Mouse (Mus musculus) gastrocnemius, postnatal 10 days (tissue): Measurements from ENCODE around the gene Icam4. TPM values are rescaled to one million over a fixed set of nuclear protein-coding genes. Genes with fewer than 3 reads are reported as not detected.

Experiments
- DNase-seq: peaks from one replicate; pipeline ENCODE4 v3.0.0; 2021; ENCODE audit warnings: mixed read lengths
- total RNA-seq, 2 experiments: library from RNA; stranded (reverse); gene quantifications; 2 replicates each; pipeline ENCODE4 v1.2.3; 2021

Gene Icam4
- total RNA-seq, 2 experiments from 2014 or later = 0.70 TPM; not detected in 1

GRCm38 (mm10) chr9:21011846-21012312 lies 17.3 kb upstream of the Icam4 start:
- DNase-seq = no peak

DNA sequence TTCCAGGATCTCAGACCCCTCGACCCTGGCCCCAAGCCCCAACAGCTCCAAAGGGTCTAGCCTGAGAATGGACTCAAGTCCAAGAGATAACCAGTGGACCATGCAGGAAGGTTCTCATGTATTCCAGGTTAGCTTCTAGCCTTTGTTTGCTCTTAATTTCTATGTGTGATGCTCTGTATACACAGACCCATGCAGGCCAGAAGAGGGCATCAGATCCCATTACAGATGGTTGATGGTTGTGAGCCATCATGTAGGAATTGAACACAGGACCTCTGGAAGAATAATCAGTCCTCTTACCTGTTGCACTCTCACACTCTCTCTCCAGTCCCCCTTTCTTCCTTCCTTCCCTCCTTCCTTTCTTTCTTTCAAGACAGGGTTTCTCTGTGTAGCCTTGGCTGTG lies 16.8 kb upstream of the Icam4 start:
- DNase-seq = no peak

GRCm38 (mm10) chr9:21014691-21015570 lies 14.2 kb upstream of the Icam4 start:
- DNase-seq = no peak

DNA sequence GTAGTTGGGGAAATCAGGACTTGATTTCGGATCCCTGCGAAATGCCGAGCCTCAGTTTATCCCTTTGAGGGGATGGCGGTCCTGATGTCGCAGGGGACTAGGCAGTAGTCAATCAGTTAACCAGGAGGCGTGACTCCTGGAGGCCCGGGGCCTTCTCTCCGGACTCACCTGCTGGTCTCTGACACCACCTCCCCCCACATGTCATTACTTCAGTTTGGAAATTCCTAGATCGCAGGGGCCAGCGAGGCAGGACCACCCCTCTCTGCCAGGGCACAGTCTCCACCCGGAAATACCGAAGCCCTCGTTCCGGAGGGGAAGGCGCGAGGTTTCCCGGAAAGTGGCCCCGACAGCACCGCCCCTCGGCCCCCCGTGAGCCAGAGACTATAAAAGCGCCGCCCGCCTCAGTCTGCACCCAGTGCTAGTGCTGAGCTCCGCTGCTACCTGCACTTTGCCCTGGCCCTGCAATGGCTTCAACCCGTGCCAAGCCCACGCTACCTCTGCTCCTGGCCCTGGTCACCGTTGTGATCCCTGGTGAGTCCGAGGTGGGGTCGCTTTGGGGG lies 13.5 kb upstream of the Icam4 start, which contains the start of gene Icam1:
Gene Icam1, plus strand, starts transcription at position 415 of the 560 bp plus-strand sequence.
- DNase-seq = peak; percentile 63

DNA sequence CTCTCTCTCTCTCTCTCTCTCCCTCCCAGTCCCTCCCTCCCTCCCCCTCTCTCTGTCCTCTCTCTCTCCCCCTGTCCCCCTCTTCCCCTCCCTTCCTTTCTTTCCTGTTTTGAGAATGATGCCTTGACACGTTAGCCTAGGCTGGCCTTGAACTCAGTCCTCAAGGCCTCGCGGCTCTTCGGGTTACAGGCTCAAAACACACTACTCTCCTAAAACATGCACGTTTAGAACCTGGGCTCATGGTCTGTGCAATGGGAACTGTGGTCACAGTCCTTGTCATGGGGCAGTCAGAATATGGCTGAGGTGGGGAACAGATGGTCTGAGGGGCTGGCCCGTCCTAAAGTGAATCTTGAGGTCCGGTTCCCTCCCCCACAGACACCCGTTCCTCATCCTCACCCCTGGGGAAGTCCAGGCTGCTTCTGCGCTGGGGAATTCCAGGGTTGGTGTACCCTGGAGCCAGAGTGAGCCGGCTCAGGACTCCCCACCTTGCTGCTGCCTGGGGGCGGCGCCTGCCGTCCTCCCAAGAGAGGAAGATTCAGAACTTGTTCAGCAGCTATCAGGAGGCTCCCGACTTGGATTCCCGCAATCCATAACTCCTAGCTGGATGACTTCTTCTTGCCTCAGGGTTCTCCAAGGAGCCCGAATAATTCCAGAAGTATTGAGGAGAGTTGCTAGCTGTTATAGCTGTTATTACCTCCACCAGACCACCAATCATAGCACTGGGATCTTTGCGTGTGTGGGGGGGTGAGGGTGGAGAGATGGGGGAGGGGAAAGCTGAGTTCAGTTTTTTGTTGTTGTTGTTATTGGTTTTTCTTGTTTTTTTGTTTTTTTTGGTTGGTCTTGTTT lies 12.6 kb upstream of the Icam4 start:
- no peak for DNase-seq

GRCm38 (mm10) chr9:21017177-21017575 lies 12.0 kb upstream of the Icam4 start:
- DNase-seq = no peak

DNA sequence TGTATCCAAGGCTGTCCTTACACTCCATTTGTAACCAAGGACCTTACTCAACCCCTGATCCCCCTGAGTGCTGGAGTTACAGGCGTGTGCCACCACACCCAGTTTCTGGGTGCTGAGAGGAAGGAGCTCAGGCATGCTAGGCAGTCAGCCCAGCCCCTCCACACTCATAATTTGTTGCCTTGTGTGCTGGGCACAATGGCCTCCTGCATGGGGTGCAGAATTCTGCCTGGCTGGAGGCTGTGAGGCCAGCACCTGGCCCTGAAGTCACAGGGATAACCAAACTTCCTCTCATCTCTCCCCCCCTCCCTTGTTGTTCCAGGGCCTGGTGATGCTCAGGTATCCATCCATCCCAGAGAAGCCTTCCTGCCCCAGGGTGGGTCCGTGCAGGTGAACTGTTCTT lies 10.6 kb upstream of the Icam4 start:
- no peak for DNase-seq

DNA sequence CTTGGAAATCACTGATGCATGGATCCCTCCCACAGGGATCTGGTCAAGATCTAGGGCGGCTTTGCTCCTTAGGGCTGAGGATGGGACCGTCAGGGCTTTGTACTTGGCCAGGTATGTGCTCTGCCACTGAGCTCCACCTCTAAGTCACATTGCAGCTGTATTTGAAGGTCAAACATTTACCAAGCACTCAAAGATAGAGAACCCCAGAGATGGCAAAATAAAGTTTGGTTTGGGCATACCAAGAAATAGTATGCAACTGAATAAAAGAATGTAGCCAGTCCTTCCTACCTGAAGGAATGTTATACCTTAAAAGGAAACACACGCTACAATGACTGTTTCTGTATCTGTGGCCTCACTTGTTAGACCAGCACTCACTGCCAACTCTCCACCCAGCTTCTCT lies 7.8 kb upstream of the Icam4 start:
- no peak for DNase-seq

GRCm38 (mm10) chr9:21022288-21022687 lies 6.9 kb upstream of the Icam4 start:
- no peak for DNase-seq

GRCm38 (mm10) chr9:21022726-21023125 lies 6.4 kb upstream of the Icam4 start:
- DNase-seq = no peak

DNA sequence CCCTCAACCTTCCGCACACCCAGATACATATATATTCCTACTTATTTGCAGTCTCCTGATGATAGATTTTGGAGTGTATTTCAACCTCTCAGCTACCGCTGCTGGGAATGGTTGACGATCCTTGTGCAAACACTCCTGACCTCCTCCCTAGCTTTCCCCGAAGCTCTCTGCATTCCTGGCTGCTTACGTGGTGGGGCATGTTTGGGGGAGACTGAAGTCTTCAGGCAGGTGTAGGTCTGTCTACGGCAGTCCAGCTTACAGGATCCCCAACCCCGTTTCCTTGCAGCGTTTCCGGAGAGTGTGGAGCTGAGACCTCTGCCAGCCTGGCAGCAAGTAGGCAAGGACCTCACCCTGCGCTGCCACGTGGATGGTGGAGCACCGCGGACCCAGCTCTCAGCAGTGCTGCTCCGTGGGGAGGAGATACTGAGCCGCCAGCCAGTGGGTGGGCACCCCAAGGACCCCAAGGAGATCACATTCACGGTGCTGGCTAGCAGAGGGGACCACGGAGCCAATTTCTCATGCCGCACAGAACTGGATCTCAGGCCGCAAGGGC lies 3.8 kb upstream of the Icam4 start:
- DNase-seq = no peak

DNA sequence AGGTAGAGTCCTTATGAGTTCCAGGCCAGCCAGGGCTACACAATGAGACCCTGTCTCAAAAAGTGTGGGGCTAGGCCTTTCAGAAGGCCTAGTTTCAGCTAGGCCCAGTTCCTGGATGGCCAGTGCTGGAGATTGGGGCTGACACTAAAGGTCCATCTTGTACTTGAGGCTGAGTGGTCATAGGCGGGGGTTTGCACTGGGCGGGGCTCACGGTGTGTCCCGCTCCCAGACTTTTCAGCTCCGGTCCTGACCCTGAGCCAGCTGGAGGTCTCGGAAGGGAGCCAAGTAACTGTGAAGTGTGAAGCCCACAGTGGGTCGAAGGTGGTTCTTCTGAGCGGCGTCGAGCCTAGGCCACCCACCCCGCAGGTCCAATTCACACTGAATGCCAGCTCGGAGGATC lies 2.3 kb upstream of the Icam4 start:
- no peak for DNase-seq

DNA sequence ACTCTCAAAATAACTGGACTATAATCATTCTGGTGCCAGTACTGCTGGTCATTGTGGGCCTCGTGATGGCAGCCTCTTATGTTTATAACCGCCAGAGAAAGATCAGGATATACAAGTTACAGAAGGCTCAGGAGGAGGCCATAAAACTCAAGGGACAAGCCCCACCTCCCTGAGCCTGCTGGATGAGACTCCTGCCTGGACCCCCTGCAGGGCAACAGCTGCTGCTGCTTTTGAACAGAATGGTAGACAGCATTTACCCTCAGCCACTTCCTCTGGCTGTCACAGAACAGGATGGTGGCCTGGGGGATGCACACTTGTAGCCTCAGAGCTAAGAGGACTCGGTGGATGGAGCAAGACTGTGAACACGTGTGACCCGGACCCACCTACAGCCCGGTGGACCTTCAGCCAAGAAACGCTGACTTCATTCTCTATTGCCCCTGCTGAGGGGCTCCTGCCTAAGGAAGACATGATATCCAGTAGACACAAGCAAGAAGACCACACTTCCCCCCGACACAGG lies 1.3 kb upstream of the Icam4 start:
- DNase-seq = no peak

- no peak for DNase-seq
Observed at GRCm38 (mm10) chr9:21028560-21029110, 538 bp upstream of the Icam4 start.

DNA sequence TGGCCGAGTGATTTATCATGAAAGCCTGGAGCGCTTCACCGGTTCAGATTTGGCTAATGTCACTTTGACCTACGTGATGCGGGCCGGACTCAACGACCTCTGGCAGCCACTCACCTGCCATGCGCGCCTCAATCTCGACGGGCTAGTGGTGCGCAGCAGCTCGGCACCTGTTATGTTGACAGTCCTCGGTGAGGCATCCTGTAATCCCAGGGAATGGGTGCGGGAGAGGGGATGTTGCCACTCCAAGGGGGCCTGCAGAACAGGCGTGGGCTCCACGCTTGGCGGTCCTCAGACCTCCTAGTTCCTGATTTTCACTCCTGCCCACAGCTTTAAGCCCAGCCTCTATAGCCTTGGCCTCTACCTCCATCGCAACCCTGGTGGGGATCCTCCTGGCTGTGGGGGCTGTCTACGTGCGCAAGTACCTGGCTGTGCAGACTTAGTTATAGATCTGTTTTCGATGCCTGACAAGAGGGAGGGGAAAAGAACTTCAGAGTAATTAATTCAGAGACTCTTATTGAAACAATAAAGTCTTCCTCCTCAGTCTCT lies 955 bp downstream of the Icam4 start:
- no peak for DNase-seq

- DNase-seq = peak; percentile 82
Observed at GRCm38 (mm10) chr9:21030781-21031250, 1.6 kb downstream of the Icam4 start.

DNA sequence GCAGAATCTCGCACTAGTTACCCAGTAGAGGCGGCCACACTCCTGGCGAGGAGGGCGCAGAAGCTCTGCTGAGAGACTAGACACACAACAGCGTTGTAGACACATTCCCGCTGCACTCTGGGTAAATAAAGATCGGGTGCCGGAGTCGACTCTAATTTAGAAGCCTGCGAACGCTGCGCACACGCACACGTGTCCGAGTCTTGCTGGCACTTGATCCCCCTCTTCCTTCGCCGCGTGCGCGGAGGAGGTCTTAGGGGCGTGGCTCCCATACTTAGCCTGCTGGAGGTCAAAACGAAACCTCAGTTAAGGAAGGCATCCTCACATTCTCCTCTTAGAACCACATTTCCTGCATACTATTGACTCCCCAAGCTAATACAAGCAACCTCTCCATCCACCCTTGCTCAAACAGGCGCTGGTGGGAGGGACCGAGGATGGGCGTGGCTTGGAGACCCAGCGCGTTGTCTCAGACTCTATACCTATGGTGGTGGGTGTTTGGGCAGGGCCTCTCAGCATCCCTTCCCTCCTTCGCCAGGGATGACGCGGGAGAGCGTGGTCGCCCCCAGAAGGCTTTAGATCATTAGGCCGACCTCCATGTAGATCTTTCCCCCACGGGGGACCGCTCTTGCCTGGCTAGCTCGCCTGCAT lies 2.2 kb downstream of the Icam4 start:
- peak; percentile 61 for DNase-seq

DNA sequence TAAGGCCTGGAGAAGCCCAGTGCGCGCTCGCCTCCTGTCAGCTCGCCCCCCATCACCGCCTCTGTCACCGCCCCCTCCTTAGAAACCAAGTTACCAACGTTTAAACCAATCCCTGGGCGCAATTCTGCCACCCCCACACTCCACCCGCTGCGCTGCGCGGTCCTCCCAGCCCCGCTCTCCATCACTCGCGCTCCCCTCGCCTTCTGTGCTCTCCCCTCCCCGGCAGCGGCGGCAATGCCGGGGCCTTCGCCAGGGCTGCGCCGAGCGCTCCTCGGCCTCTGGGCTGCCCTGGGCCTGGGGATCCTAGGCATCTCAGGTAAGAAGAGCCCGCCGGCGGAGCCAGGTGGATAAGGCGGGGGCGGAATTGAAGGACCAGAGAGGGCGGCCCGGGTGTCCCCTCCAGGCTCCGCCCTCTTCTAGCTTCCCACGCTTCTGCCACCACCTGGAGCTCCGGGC lies 2.8 kb downstream of the Icam4 start, which contains the start of gene Icam5:
Gene Icam5, plus strand, starts transcription at position 178 of the 456 bp plus-strand sequence.
- no peak for DNase-seq

DNA sequence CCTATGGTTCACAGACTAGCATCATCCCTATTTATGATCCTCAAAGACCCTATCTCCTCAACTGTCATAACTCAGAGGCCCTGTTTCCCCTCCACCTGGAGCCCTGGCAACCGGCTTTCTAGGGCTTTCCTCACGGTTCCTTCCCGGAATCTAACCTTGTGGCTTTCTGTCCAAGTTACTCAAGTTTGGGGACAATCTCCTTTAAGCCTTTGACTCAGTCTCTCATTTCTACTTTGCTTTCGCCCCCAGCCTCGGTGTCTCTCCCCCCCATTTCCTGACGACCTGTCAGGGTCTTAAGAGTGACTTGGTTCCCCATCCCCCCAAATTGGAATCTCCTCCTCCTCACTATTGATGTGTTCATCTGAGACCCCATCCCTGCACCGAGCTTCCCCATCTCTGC lies 3.3 kb downstream of the Icam4 start:
- DNase-seq = no peak

DNA sequence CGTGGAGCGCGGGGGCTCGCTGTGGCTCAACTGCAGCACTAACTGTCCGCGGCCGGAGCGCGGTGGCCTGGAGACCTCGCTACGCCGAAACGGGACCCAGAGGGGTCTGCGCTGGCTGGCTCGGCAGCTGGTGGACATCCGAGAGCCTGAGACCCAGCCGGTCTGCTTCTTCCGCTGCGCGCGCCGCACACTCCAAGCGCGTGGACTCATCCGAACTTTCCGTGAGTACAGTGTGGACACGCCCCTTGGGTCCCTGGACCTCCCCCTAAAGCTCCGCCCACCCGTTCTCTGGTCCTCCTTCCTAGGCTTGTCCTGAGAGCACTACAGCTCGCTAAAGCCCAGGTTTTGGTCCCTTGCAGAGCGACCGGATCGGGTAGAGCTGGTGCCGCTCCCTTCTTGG lies 4.0 kb downstream of the Icam4 start:
- peak; percentile 80 for DNase-seq
